Mouse (Mus musculus): Measurements from ENCODE around the gene Rnf144a. TPM values are rescaled to one million over a fixed set of nuclear protein-coding genes. Genes with fewer than 3 reads are reported as not detected.

Gene Rnf144a
- polyA plus RNA-seq, 1 experiment from 2014 or later = 11.3 TPM

DNA sequence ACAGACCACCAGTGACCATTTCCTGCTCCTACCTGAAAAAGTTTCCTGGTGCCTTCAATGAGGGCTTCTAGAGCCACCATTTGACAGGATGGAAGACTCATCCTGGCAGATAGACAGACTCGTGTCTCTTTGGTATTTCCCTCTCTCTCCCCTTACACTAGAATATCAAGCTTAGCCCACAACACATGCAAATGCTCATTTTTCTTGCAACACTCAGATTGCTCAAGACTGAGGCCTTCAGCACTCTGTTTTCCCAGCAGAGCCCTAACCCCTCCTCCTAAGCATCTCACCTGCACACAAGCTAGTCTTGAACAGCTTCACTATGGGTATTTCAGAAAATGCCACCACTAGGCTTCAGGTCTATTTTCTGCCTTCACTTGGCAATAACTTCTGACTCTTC lies 23.9 kb downstream of the Rnf144a start:
- no peak overlapping the region for H3K4me3 ChIP-seq
- peaks cover 4% of the 10 kb centered on the region; the same call in 1 of the 2 replicates for H3K4me1 ChIP-seq
- no peak overlapping the region for H3K27ac ChIP-seq (replicated peaks)
- no peak overlapping the region for H3K9ac ChIP-seq
- no peaks in the 10 kb centered on the region for H3K27me3 ChIP-seq (replicated peaks)
- no peak for ATAC-seq (ENCODE audit: extremely low read depth, insufficient number of reproducible peaks, low FRiP score, low TSS enrichment)
- H3K36me3 ChIP-seq = peaks cover 15% of the 10 kb centered on the region
- H3K4me2 ChIP-seq = no peak overlapping the region
- no peaks in the 10 kb centered on the region for H3K9me3 ChIP-seq
- 63% methylated on average over 1 of the region's 1 CpGs for WGBS

DNA sequence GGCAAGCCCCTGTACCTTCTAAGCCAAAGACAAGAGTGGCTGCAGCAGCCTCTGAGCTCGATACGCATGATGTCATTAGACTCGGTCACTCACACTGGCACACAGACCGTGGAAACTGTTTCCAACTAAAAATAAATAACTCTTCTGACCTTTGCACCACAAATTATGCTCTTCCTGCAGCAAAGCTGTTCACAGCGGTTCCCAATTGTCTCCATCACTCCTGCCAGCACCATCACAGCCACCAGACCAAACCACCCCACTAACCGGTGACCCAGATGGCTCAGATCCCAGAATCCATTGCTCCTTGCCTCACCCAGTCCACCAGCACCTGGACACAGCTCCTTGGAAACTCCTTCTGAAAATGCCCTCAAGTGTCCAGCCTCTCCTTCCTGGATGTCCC lies 27.5 kb downstream of the Rnf144a start:
- H3K4me3 ChIP-seq = no peak overlapping the region
- peaks cover 28% of the 10 kb centered on the region for H3K36me3 ChIP-seq
- ATAC-seq (ENCODE audit: extremely low read depth, insufficient number of reproducible peaks, low FRiP score, low TSS enrichment) = no peak
- 60% methylated on average over 6 of the region's 6 CpGs for WGBS
- no peak overlapping the region for H3K27ac ChIP-seq (replicated peaks)
- no peak overlapping the region for H3K4me2 ChIP-seq
- H3K27me3 ChIP-seq (replicated peaks) = no peaks in the 10 kb centered on the region
- no peaks in the 10 kb centered on the region for H3K9me3 ChIP-seq
- no peak overlapping the region for H3K9ac ChIP-seq
- peaks cover 19% of the 10 kb centered on the region for H3K4me1 ChIP-seq

DNA sequence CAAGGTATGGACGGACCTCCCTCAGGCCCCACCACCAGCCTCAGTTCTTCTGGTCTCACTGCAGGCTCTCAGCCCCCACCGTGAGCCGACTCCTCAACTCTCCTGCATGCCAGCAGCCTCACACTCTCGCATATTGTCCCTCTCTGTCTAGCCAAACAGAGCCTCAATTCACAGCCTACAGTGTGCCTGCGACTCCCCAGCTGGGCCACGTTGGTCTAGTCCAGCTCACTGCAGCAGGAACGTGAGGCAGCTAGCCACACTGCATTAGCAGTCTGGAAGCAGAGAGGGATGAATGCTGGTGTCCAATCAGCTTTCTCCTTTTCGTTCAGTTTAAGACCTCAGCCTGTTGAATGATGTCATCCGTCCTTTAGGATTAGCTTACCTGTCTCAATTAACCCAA lies 28.1 kb downstream of the Rnf144a start:
- Histone ChIP-seq H3K36me3 (peaks cover 28% of the 10 kb centered on the region), H3K4me3 (no peak overlapping the region), H3K27me3 (replicated peaks) (no peaks in the 10 kb centered on the region), H3K4me1 (peaks cover 19% of the 10 kb centered on the region), H3K9ac (no peak overlapping the region), H3K4me2 (no peak overlapping the region), H3K9me3 (no peaks in the 10 kb centered on the region), H3K27ac (replicated peaks) (no peak overlapping the region)
- 61% methylated on average over 9 of the region's 9 CpGs for WGBS
- ATAC-seq (ENCODE audit: extremely low read depth, insufficient number of reproducible peaks, low FRiP score, low TSS enrichment) = no peak

DNA sequence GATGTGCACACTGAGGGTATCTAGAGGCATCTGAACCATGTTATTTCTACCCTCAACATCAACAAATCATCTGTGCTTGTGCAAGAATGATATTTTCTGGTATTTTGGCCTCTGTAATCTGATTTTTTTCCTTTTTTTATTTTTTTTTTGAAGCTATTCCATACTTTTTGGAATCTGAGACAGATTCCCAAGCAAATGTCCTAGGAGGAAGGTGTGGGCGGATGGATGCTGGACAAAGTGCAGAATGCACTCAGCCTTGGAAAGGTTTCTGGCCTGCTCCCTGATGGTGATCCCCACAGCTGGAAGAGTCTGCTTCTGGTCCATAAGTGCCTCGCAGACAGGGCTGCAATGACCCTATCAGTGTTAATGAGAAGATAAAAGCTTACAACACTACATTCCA lies 28.9 kb downstream of the Rnf144a start:
- 49% methylated on average over 2 of the region's 2 CpGs for WGBS

DNA sequence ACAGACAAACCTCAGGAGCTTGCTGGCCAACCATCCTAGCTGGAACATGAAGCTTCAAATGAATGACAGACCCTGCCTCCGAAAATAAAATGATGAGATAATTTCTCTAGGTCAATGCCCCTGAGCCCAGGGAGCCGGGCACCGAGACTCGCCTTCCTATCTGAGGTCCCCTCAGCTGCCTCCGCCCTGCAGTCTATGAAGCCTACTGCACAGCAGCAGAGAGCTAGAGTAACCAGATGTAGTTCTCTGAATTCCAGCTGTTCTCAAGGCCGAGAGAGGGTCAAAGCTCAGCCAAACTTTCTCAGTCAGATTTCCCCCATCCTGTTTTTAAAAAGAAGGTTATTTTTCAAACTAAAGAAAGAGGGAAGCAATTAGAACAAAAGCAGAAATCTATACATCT lies 29.3 kb downstream of the Rnf144a start:
- Histone ChIP-seq H3K27ac (replicated peaks) (no peak overlapping the region), H3K27me3 (replicated peaks) (no peaks in the 10 kb centered on the region), H3K4me3 (no peak overlapping the region), H3K36me3 (peaks cover 28% of the 10 kb centered on the region), H3K9ac (no peak overlapping the region), H3K4me2 (no peak overlapping the region), H3K4me1 (peaks cover 19% of the 10 kb centered on the region), H3K9me3 (no peaks in the 10 kb centered on the region)
- WGBS = 70% methylated on average over 6 of the region's 6 CpGs
- no peak for ATAC-seq (ENCODE audit: extremely low read depth, insufficient number of reproducible peaks, low FRiP score, low TSS enrichment)

More for the DNA sequence above, 28.9 kb downstream of the Rnf144a start:
- ATAC-seq (ENCODE audit: extremely low read depth, insufficient number of reproducible peaks, low FRiP score, low TSS enrichment) = no peak
- no peak overlapping the region for H3K4me3 ChIP-seq
- H3K9me3 ChIP-seq = no peaks in the 10 kb centered on the region
- H3K4me1 ChIP-seq = peaks cover 19% of the 10 kb centered on the region
- H3K36me3 ChIP-seq = peaks cover 28% of the 10 kb centered on the region
- no peak overlapping the region for H3K9ac ChIP-seq
- no peak overlapping the region for H3K4me2 ChIP-seq
- H3K27ac ChIP-seq (replicated peaks) = no peak overlapping the region
- H3K27me3 ChIP-seq (replicated peaks) = no peaks in the 10 kb centered on the region

DNA sequence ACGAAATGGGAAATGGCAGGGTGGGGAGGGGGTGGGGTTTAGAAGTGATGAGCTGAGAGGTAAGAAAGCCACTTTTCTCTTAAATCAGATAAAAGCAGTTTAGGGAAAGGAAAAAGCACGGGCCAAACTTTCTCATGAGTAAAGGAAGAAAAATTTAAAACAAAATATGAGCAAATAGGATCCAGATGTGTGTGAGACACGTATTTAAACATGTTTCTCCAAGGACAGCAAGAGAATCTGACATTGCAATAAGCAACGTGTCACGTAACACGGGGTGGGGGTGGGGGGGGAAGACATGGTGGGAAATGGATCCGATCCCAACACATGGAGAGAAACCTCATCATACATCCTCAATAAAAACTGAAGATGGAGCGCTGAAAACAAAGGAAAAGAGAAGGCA lies 33.3 kb downstream of the Rnf144a start:
- Histone ChIP-seq H3K36me3 (peaks cover 13% of the 10 kb centered on the region; the same call in 1 of the 2 replicates), H3K9me3 (no peaks in the 10 kb centered on the region), H3K9ac (no peak overlapping the region), H3K4me3 (no peak overlapping the region), H3K4me1 (peaks cover 28% of the 10 kb centered on the region), H3K4me2 (no peak overlapping the region), H3K27me3 (replicated peaks) (no peaks in the 10 kb centered on the region), H3K27ac (replicated peaks) (no peak overlapping the region)
- no peak for ATAC-seq (ENCODE audit: extremely low read depth, insufficient number of reproducible peaks, low FRiP score, low TSS enrichment)
- 83% methylated on average over 8 of the region's 8 CpGs for WGBS

DNA sequence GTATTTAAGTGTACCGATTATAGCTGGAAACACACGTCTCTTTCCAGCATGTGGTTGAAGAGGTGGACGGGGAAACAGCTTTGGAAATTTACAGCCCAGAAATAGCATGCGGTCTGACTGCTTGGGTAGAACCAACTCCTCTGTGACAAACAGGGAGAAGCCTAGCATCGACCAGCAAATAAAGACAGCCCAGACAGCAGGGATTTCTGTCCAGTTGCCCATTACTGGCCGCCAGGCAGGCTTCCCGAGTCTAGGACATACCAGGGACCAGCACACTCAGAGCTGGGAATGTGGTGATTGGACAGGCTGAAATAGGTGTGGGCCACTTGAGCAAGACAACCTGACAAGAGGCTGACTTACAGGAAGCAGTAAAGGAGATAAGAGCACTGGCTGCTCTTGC lies 35.3 kb downstream of the Rnf144a start:
- Histone ChIP-seq H3K4me3 (no peak overlapping the region), H3K9me3 (no peaks in the 10 kb centered on the region), H3K27ac (replicated peaks) (no peak overlapping the region), H3K9ac (no peak overlapping the region), H3K4me1 (peaks cover 19% of the 10 kb centered on the region), H3K36me3 (peaks cover 13% of the 10 kb centered on the region; the same call in 1 of the 2 replicates), H3K27me3 (replicated peaks) (no peaks in the 10 kb centered on the region), H3K4me2 (no peak overlapping the region)
- no peak for ATAC-seq (ENCODE audit: extremely low read depth, insufficient number of reproducible peaks, low FRiP score, low TSS enrichment)
- WGBS = 52% methylated on average over 7 of the region's 7 CpGs

DNA sequence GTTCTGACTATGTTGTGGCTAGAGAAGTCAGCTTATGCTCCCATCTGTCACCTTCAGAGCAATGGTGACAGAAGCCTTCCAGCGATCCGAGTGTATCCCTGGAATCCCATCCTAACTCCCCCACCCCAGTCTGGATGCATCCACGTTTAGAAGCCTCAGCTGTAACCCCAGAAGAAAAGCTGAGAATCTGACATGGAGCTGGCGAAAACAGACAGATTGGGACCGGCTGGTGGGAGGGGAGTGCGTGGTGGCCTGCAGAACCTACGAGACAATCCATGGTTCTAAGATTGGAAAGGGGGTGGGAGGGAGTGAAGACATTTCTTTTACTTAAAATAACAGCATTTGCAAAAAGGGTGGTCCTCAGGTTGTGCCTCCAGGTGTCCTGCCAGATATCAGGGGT lies 37.4 kb downstream of the Rnf144a start:
- Histone ChIP-seq H3K9ac (no peak overlapping the region), H3K4me3 (no peak overlapping the region), H3K4me2 (no peak overlapping the region), H3K9me3 (no peaks in the 10 kb centered on the region), H3K27me3 (replicated peaks) (no peaks in the 10 kb centered on the region), H3K36me3 (peaks cover 1% of the 10 kb centered on the region; the same call in 1 of the 2 replicates), H3K27ac (replicated peaks) (no peak overlapping the region), H3K4me1 (peaks cover 9% of the 10 kb centered on the region)
- ATAC-seq (ENCODE audit: extremely low read depth, insufficient number of reproducible peaks, low FRiP score, low TSS enrichment) = no peak
- 69% methylated on average over 7 of the region's 7 CpGs for WGBS

DNA sequence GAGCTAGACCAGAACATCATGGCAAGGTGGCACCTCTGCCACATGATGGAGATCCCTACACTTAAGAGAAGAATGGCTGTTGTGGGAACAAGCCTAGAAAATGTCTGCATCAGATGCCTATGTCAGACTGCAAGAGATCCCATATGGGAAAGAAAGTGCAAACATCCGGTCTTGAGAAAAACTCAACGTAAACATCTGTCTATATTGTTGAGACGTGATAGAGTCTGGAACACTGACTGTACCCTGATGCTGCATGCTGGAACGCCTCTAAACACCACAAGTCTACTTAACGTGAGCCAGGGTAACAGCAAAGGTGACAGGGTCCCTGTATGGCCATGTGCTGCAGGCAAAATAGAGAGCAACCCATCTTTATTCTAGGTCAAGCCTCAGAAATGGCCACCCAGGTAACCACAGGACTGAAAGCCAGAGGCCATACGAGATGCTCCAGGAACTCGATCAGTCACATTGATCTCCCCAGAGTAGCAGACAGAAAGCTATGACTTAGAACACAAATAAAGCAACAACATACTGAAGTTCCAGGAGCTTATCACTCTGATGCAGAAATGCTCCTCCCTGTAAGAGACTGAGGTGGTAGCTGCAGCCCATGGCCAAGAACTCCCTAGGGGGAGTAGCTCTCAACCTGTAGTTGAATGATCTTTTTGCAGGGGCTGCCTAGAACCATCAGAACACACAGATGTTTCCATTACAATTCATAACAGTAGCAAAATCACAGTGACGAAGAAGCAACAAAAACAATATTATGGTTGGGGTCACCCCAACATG lies 38.3 kb downstream of the Rnf144a start:
- no peaks in the 10 kb centered on the region for H3K9me3 ChIP-seq
- no peaks in the 10 kb centered on the region for H3K36me3 ChIP-seq
- no peak overlapping the region for H3K4me2 ChIP-seq
- no peak overlapping the region for H3K9ac ChIP-seq
- H3K4me1 ChIP-seq = peaks cover 9% of the 10 kb centered on the region
- no peak for ATAC-seq (ENCODE audit: extremely low read depth, insufficient number of reproducible peaks, low FRiP score, low TSS enrichment)
- no peaks in the 10 kb centered on the region for H3K27me3 ChIP-seq (replicated peaks)
- H3K27ac ChIP-seq (replicated peaks) = no peak overlapping the region
- H3K4me3 ChIP-seq = no peak overlapping the region
- 78% methylated on average over 8 of the region's 8 CpGs for WGBS

DNA sequence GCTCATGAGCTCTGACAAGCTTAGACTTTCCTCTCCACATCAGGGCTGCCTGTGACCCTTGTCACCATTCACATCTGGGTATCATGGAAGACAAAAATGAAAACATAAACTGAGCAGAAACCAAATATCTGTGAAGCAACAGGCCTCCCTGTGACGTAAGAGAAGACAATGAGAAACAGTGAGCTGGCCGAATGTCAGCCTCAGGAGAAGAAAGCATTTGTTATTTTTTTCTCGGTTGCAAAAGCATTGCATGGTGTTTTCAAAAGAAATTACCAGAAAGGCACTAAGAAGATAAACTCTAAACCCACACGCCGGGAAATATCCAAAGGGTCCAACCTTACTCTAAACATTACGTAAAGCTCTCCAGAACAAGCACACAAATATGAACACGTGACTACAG lies 41.3 kb downstream of the Rnf144a start:
- no peaks in the 10 kb centered on the region for H3K9me3 ChIP-seq
- no peak overlapping the region for H3K4me3 ChIP-seq
- no peaks in the 10 kb centered on the region for H3K36me3 ChIP-seq
- H3K27me3 ChIP-seq (replicated peaks) = no peaks in the 10 kb centered on the region
- H3K4me1 ChIP-seq = no peaks in the 10 kb centered on the region
- ATAC-seq (ENCODE audit: extremely low read depth, insufficient number of reproducible peaks, low FRiP score, low TSS enrichment) = no peak
- 73% methylated on average over 7 of the region's 7 CpGs for WGBS
- H3K4me2 ChIP-seq = no peak overlapping the region
- H3K9ac ChIP-seq = no peak overlapping the region
- no peak overlapping the region for H3K27ac ChIP-seq (replicated peaks)

DNA sequence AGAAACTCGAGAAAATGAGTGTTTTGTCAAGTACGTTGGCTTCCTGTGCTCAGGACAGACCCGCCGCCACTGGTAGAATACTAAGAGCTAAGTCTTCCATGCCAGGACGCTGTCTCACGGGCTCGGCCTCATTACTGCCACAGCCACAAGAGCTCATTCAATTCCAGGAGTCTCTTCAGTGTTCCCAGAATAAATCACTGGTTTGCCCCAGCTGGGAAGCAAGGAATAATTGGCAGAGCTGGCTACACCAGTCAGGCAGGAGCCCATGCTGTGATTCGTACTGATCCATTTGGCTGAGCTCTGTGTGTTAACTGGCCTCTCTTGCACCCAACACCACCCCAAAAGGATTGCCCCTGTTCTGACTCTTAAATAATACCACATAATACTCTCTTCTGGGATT lies 45.0 kb downstream of the Rnf144a start:
- Histone ChIP-seq H3K4me3 (no peak overlapping the region), H3K36me3 (no peaks in the 10 kb centered on the region), H3K4me1 (peaks cover 19% of the 10 kb centered on the region), H3K4me2 (no peak overlapping the region), H3K9ac (no peak overlapping the region), H3K27me3 (replicated peaks) (no peaks in the 10 kb centered on the region), H3K27ac (replicated peaks) (no peak overlapping the region), H3K9me3 (no peaks in the 10 kb centered on the region)
- WGBS = 79% methylated on average over 8 of the region's 8 CpGs
- ATAC-seq (ENCODE audit: extremely low read depth, insufficient number of reproducible peaks, low FRiP score, low TSS enrichment) = no peak

DNA sequence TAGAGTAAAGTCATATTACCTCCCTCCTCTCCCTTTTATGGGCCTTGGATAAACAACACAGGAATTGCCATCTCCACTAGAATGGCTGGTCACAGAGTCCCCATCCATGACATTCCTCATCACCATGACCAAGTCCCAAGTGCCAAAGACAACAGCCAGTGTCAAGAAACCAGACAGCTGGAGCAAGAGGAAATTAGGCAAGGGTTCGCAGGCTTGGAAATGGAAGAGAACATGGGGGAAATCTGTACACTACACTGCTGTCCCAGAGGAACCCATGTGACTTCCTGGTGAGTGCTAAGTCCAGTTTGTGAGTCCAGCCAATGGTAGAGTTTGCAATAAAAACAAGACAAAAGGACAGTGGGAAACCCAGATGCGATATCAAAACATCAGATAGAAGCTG lies 47.7 kb downstream of the Rnf144a start:
- no peaks in the 10 kb centered on the region for H3K36me3 ChIP-seq
- peaks cover 19% of the 10 kb centered on the region for H3K4me1 ChIP-seq
- ATAC-seq (ENCODE audit: extremely low read depth, insufficient number of reproducible peaks, low FRiP score, low TSS enrichment) = no peak
- 73% methylated on average over 2 of the region's 2 CpGs for WGBS
- H3K9me3 ChIP-seq = no peaks in the 10 kb centered on the region
- no peaks in the 10 kb centered on the region for H3K27me3 ChIP-seq (replicated peaks)
- no peak overlapping the region for H3K4me3 ChIP-seq
- H3K27ac ChIP-seq (replicated peaks) = no peak overlapping the region
- H3K9ac ChIP-seq = no peak overlapping the region
- no peak overlapping the region for H3K4me2 ChIP-seq
